Comparison of ENCODE assay signal across 9 mouse cellular contexts in genomic region chr10:60347768-60348610, GRCm38 (mm10). TPM values are rescaled to one million over a fixed set of nuclear protein-coding genes. Genes with fewer than 3 reads are reported as not detected.
DNase-seq lines count a peak whose midpoint lies in the region; ATAC-seq and TF ChIP-seq lines count a peak whose summit lies in the region.
"Had no signal": no experiment of that assay in that cellular context is flagged by ENCODE, and none has a peak within 500 bp of the region (broad histone marks: within the 10 kb centered on the region; RNA-seq: fewer than 3 reads in every experiment).

No protein-coding gene starts in this region.

- peak overlapping the region; percentile 54; the same call in 1 of the 2 replicates for H3K27ac ChIP-seq in heart, embryonic 10.5 days
- peak overlapping the region; percentile 88 for H3K27ac ChIP-seq in heart, postnatal 0 days (ENCODE audit: low read depth)
- H3K27ac ChIP-seq in small intestine, adult 2 months (ENCODE audit: insufficient read depth, low read depth, low read length): peak overlapping the region; percentile 91

- TF ChIP-seq CTCF in heart, postnatal 0 days (IDR thresholded peaks at IDR 0.05; ENCODE audit: low read depth): no peak
- no peak for TF ChIP-seq CTCF in small intestine, adult 2 months (IDR thresholded peaks at IDR 0.05; ENCODE audit: extremely low read depth, insufficient read length, insufficient replicate concordance, low read depth, low read length)

- peak overlapping the region; percentile 59; the same call in 1 of the 2 replicates for H3K4me3 ChIP-seq in heart, embryonic 10.5 days
- peak overlapping the region; percentile 95 for H3K4me3 ChIP-seq in megakaryocyte, embryonic 14.5 days (replicated peaks)
- peak overlapping the region; percentile 56 for H3K4me3 ChIP-seq in heart, postnatal 0 days (ENCODE audit: low read depth, low read length)
- peak overlapping the region; percentile 72 for H3K4me3 ChIP-seq in small intestine, adult 2 months (ENCODE audit: low read depth, low read length)

- no peak for TF ChIP-seq EP300 in heart, postnatal 0 days (IDR thresholded peaks at IDR 0.05; ENCODE audit: low read depth)

- peaks cover 73% of the 10 kb centered on the region for H3K4me1 ChIP-seq in heart, embryonic 10.5 days
- peaks cover 95% of the 10 kb centered on the region for H3K4me1 ChIP-seq in megakaryocyte, embryonic 14.5 days
- H3K4me1 ChIP-seq in heart, postnatal 0 days (ENCODE audit: control insufficient read depth, insufficient read depth): peaks cover 26% of the 10 kb centered on the region; the same call in 1 of the 2 replicates
- H3K4me1 ChIP-seq in small intestine, adult 2 months (ENCODE audit: control insufficient read depth, insufficient read depth, insufficient read length, low read length): peaks cover 30% of the 10 kb centered on the region

- peak overlapping the region; percentile 63 for H3K4me2 ChIP-seq in heart, postnatal 0 days (ENCODE audit: low read depth, low read length)

- ATAC-seq in megakaryocyte, adult 5-6 weeks (ENCODE audit: poor library complexity, severe bottlenecking): no peak
- no peak for ATAC-seq in heart, postnatal 0 days (ENCODE audit: insufficient read depth, low read depth)

- TF ChIP-seq POLR2A in small intestine, adult 2 months (IDR thresholded peaks at IDR 0.05; ENCODE audit: low read depth, low read length): no peak

- H3K9ac ChIP-seq in heart, postnatal 0 days (replicated peaks; ENCODE audit: low read depth, low read length): 0 out of 2 replicates have a peak overlapping the region, but pooled peaks have one; percentile 33

- DNase-seq in heart, embryonic 10.5 days (ENCODE audit: low spot score): no peak
- DNase-seq in heart, postnatal 25 days (ENCODE audit: low spot score): no peak
- DNase-seq in heart, postnatal 0 days (ENCODE audit: low spot score): no peak
- no peak for DNase-seq in MN1 (ENCODE audit: low spot score)
- no peak for DNase-seq in frontal cortex, postnatal 25 days (ENCODE audit: low spot score in 2 of 2)
- DNase-seq: right cerebral cortex, adult 18-20 months had no signal

- no peaks in the 10 kb centered on the region for H3K36me3 ChIP-seq in heart, embryonic 10.5 days
- peaks cover 20% of the 10 kb centered on the region for H3K36me3 ChIP-seq in megakaryocyte, embryonic 14.5 days (replicated peaks; ENCODE audit: low read length)
- no peaks in the 10 kb centered on the region for H3K36me3 ChIP-seq in heart, postnatal 0 days (replicated peaks; ENCODE audit: control insufficient read depth, insufficient read depth, low read length)
- no peaks in the 10 kb centered on the region for H3K36me3 ChIP-seq in small intestine, adult 2 months (ENCODE audit: control insufficient read depth, insufficient read depth, low read length)

- intact Hi-C loops in heart, postnatal 25 days (cut with DNase I): loop anchor here (2.0 to 5.0 kb wide), 2 partner anchors 27 to 59 kb away; no protein-coding TSS in a partner anchor

- peaks cover 13% of the 10 kb centered on the region; the same call in 1 of the 2 replicates for H3K27me3 ChIP-seq in heart, embryonic 10.5 days (ENCODE audit: insufficient read depth, poor library complexity, severe bottlenecking)
- no peaks in the 10 kb centered on the region for H3K27me3 ChIP-seq in megakaryocyte, embryonic 14.5 days (replicated peaks)
- peaks cover 8% of the 10 kb centered on the region; the same call in 1 of the 2 replicates for H3K27me3 ChIP-seq in heart, postnatal 0 days (ENCODE audit: control insufficient read depth, insufficient read depth, low read length)
- H3K27me3 ChIP-seq in small intestine, adult 2 months (ENCODE audit: control insufficient read depth, insufficient read depth, low read length): no peaks in the 10 kb centered on the region

- H3K9me3 ChIP-seq in heart, embryonic 10.5 days: no peaks in the 10 kb centered on the region
- no peaks in the 10 kb centered on the region for H3K9me3 ChIP-seq in megakaryocyte, embryonic 14.5 days
- no peaks in the 10 kb centered on the region for H3K9me3 ChIP-seq in heart, postnatal 0 days (replicated peaks; ENCODE audit: control insufficient read depth, low read length)

- 20% methylated on average over 9 of the region's 9 CpGs for WGBS in heart, embryonic 10.5 days
- WGBS in heart, postnatal 0 days: 52% methylated on average over 9 of the region's 9 CpGs
- 47% methylated on average over 9 of the region's 9 CpGs for WGBS in small intestine, adult 2 months

RNA-seq across cellular contexts. Expression of gene Vsir, which starts 1.3 kb away (rescaled TPM):
- polyA plus RNA-seq in heart, embryonic 10.5 days (2016; fragmentation: Nextera tagmentation; extraction: Ambion mirVana): 1.4 and 2.2 TPM in 2 replicates
- total RNA-seq in heart, postnatal 25 days (2021): 10 to 100 TPM; 20.2 to 23.5 TPM
- polyA plus RNA-seq in megakaryocyte, embryonic 14.5 days (2012; ENCODE audit: insufficient read depth, low replicate concordance): 29.9 and 107 TPM in 2 replicates
- total RNA-seq in megakaryocyte, adult 5-6 weeks (2015): 267 and 312 TPM in 2 replicates
- total RNA-seq in megakaryocyte, adult 5-6 weeks (2017): 783 and 809 TPM in 2 replicates
- total RNA-seq in heart, postnatal 0 days (2014; rRNA removed; ENCODE audit: low replicate concordance): 8.3 and 117 TPM in 2 replicates
- 4.6 and 4.7 TPM in 2 replicates for polyA plus RNA-seq in heart, postnatal 0 days (2015; fragmentation: Nextera tagmentation; extraction: Ambion mirVana)
- 21.3 and 25.6 TPM in 2 replicates for polyA plus RNA-seq in small intestine, adult 2 months (2012; rRNA removed)

RNA-seq across cellular contexts. Expression of gene Gm17455, which starts 51.5 kb away (rescaled TPM):
- polyA plus RNA-seq in heart, embryonic 10.5 days (2016; fragmentation: Nextera tagmentation; extraction: Ambion mirVana): 0.59 and 0.89 TPM in 2 replicates
- total RNA-seq in heart, postnatal 25 days (2021): not detected
- polyA plus RNA-seq in megakaryocyte, embryonic 14.5 days (2012; ENCODE audit: insufficient read depth, low replicate concordance): 0.44 TPM in 1 of 2 replicates, not detected in the other
- total RNA-seq in megakaryocyte, adult 5-6 weeks (2015): 0.91 and 1.0 TPM in 2 replicates
- 0.20 TPM in 1 of 2 replicates, not detected in the other for total RNA-seq in megakaryocyte, adult 5-6 weeks (2017)
- not detected in 2 replicates for total RNA-seq in heart, postnatal 0 days (2014; rRNA removed; ENCODE audit: low replicate concordance)
- 0.38 TPM in 2 replicates for polyA plus RNA-seq in heart, postnatal 0 days (2015; fragmentation: Nextera tagmentation; extraction: Ambion mirVana)
- polyA plus RNA-seq in small intestine, adult 2 months (2012; rRNA removed): 0.41 and 0.51 TPM in 2 replicates
